Mouse (Mus musculus): ENCODE measurements at regions not wholly inside any gene's neighbourhood (a gene's known extent, or its start where the extent isn't known, plus 50 kb on each side); places are given as distances from the start of the nearest gene placed in this dataset.

DNA sequence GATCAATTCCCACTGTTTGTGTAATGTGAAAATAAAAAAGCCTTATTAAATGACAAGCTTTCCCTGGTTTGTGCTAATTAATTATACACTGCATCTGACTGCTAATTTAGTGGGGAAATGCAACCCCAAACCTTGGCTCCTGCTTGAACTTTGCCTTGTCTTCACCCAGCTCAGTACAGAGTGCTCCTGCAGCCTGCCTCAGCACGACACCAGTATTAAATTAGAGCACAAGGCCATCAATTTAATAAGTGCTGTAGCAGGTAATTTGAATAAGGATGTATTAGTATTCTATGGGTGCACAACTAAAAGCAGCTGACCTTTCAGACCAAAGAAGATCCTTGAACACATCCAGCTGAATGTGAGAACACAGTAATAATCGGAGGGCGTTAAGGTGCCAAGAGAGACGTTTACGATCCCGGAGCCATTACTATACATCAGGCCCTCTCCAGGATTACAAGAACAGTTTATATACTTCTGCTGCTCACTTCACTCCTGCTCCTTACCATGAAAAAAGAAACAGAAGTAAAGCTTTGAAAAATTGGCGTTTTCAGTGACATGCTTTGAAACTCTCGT is 230.1 kb upstream of the Arrdc3 start:
- no peak overlapping the region for H3K27ac ChIP-seq (ENCODE audit: low read length)
- H3K27me3 ChIP-seq (replicated peaks; ENCODE audit: insufficient read depth, low read length) = no peaks in the 10 kb centered on the region
- DNase-seq (ENCODE audit: low spot score) (no peak), ATAC-seq (no peak)
- no peak overlapping the region for H3K4me3 ChIP-seq (ENCODE audit: low read depth, low read length)
- no peaks in the 10 kb centered on the region for H3K9me3 ChIP-seq (ENCODE audit: low read length)
- H3K9ac ChIP-seq (replicated peaks; ENCODE audit: low read depth) = no peak overlapping the region
- WGBS = 81% methylated on average over 8 of the region's 8 CpGs
- no peaks in the 10 kb centered on the region for H3K36me3 ChIP-seq (ENCODE audit: insufficient read depth, low read length)
- H3K4me1 ChIP-seq (ENCODE audit: insufficient read depth, low read depth, low read length) = no peaks in the 10 kb centered on the region
- TF ChIP-seq CTCF (IDR thresholded peaks at IDR 0.05) (no peak), EP300 (IDR thresholded peaks at IDR 0.05) (no peak)
- no peak overlapping the region for H3K4me2 ChIP-seq (replicated peaks; ENCODE audit: low read depth, low read length)

DNA sequence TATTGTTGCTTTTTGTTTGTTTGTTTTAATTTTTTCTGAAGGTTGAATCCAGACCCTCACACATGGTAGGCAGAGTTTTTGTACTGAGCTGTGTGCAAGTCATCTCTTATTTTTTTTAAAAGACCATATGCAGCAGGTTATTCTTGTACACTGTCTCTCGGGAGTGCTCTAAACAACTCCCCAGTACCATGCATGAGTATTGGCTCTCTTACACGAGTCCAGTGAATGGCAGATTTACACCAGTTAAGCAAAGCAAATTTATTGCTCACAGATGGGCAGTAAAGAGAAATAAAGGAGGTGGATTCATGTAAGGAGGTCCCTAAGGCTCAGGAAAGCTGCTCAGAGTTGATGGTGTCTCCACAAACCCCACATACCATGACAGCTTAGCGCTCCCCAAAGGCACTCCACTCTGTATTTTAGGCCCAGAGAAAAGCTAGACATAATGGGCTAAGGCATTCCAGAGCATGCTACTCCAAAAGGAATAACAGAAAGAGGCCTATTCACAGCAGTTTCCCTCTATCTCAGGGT is 216.9 kb upstream of the Arrdc3 start:
- H3K4me3 ChIP-seq (ENCODE audit: low read depth, low read length) = no peak overlapping the region
- DNase-seq (ENCODE audit: low spot score) = no peak
- H3K27me3 ChIP-seq (replicated peaks; ENCODE audit: insufficient read depth, low read length) = no peaks in the 10 kb centered on the region
- TF ChIP-seq CTCF (IDR thresholded peaks at IDR 0.05) = no peak
- no peak for TF ChIP-seq EP300 (IDR thresholded peaks at IDR 0.05)
- H3K27ac ChIP-seq (ENCODE audit: low read length) = no peak overlapping the region
- 74% methylated on average over 3 of the region's 3 CpGs for WGBS
- no peaks in the 10 kb centered on the region for H3K4me1 ChIP-seq (ENCODE audit: insufficient read depth, low read depth, low read length)
- no peak overlapping the region for H3K4me2 ChIP-seq (replicated peaks; ENCODE audit: low read depth, low read length)
- H3K9ac ChIP-seq (replicated peaks; ENCODE audit: low read depth) = no peak overlapping the region
- H3K36me3 ChIP-seq (ENCODE audit: insufficient read depth, low read length) = no peaks in the 10 kb centered on the region
- H3K9me3 ChIP-seq (ENCODE audit: low read length) = no peaks in the 10 kb centered on the region
- ATAC-seq = no peak

DNA sequence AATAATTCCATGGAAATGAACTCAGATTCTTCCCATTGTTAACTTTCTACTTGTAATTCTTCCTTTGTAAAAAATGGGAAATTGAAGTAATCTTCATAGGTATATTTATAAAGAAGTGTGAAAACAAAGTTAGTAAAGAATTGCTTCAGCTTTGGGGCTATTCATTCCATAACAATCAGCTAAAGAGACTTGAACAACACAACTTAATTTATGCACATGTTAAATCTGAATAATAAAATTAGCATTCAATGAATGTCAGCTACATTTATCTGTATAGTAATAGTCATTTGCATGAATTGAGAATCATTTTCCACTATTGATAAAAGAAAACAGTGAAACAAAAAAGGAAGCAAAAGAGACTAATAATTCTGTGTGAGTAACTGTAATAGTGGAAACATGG is 193.3 kb upstream of the Arrdc3 start:
- H3K36me3 ChIP-seq (ENCODE audit: insufficient read depth, low read length) = no peaks in the 10 kb centered on the region
- TF ChIP-seq EP300 (IDR thresholded peaks at IDR 0.05) = no peak
- no peak for TF ChIP-seq CTCF (IDR thresholded peaks at IDR 0.05)
- DNase-seq (ENCODE audit: low spot score) (no peak), ATAC-seq (no peak)
- H3K4me3 ChIP-seq (ENCODE audit: low read depth, low read length) = no peak overlapping the region
- H3K9me3 ChIP-seq (ENCODE audit: low read length) = no peaks in the 10 kb centered on the region
- no peaks in the 10 kb centered on the region for H3K4me1 ChIP-seq (ENCODE audit: insufficient read depth, low read depth, low read length)
- H3K27ac ChIP-seq (ENCODE audit: low read length) = no peak overlapping the region
- no peaks in the 10 kb centered on the region for H3K27me3 ChIP-seq (replicated peaks; ENCODE audit: insufficient read depth, low read length)
- H3K4me2 ChIP-seq (replicated peaks; ENCODE audit: low read depth, low read length) = no peak overlapping the region
- no peak overlapping the region for H3K9ac ChIP-seq (replicated peaks; ENCODE audit: low read depth)

DNA sequence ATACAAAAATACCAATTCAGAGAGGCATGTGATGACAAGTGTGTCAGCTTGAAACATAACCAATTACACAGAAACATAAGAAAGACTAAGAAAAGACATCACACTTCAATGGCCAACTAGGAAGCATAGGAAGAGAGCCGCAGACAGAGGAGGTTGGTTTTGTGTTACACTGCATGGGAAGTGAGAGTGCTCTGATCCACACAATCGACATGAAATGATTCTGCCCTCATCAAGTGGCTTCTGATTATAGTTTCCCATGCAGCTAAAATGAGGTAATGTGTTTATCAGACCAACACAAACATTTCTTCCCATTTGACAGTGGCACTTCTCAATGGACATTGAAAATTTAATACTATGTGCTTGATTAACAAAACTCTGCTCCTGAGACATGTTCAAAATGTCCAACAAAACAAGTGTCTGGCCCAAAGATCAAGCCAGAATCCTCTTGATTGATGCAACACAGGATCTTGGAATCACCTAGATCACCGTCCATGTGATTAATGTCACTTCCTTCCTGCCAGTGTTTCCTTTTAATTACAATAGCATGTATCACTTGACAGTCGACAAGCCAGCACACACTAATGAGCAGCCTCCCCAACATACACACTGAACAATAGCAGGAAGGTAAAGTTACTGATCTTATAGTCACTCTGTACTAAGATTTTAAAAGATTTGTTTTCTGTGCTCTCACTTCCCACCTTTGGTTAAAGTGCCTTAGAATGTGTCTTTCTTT is 192.4 kb upstream of the Arrdc3 start:
- Histone ChIP-seq H3K27me3 (replicated peaks; ENCODE audit: insufficient read depth, low read length) (no peaks in the 10 kb centered on the region), H3K36me3 (ENCODE audit: insufficient read depth, low read length) (no peaks in the 10 kb centered on the region), H3K4me1 (ENCODE audit: insufficient read depth, low read depth, low read length) (no peaks in the 10 kb centered on the region), H3K4me2 (replicated peaks; ENCODE audit: low read depth, low read length) (no peak overlapping the region), H3K4me3 (ENCODE audit: low read depth, low read length) (no peak overlapping the region), H3K9ac (replicated peaks; ENCODE audit: low read depth) (no peak overlapping the region), H3K27ac (ENCODE audit: low read length) (no peak overlapping the region), H3K9me3 (ENCODE audit: low read length) (no peaks in the 10 kb centered on the region)
- no peak for TF ChIP-seq CTCF (IDR thresholded peaks at IDR 0.05)
- peak; percentile 76 for TF ChIP-seq EP300 (IDR thresholded peaks at IDR 0.05)
- WGBS = 58% methylated on average over 4 of the region's 4 CpGs
- ATAC-seq = peak; percentile 87
- DNase-seq (ENCODE audit: low spot score) = peak; percentile 48

DNA sequence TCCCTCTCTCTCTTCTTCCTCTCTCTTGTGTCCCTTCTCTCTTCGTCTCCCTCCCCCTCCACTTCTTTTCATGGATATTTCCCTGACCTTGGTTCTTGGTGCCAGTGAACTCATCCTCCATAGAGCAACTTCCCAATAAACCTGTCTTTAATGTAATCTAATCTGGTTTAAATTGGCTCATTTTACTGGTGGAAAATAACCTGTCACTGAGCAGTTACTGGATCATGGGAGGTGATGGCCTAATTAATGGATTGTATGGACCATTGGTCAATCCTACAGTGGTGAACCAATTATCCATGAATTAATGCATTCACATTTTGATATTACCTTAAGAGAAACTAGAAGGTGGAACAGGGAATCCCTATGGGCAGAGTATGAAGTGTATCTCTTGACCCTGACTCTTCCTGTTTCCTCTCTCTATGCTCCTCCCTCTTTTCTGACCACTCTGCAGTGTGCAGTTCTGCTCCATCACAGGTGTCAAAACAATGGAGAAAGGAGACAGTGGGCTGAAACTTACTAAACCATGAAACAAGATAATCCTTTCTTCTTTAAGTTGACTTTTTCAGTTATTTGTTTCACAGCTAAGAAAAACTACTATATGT is 187.5 kb upstream of the Arrdc3 start:
- Histone ChIP-seq H3K36me3 (ENCODE audit: insufficient read depth, low read length) (no peaks in the 10 kb centered on the region), H3K9me3 (ENCODE audit: low read length) (no peaks in the 10 kb centered on the region), H3K4me1 (ENCODE audit: insufficient read depth, low read depth, low read length) (no peaks in the 10 kb centered on the region), H3K27me3 (replicated peaks; ENCODE audit: insufficient read depth, low read length) (no peaks in the 10 kb centered on the region), H3K27ac (ENCODE audit: low read length) (no peak overlapping the region), H3K4me3 (ENCODE audit: low read depth, low read length) (no peak overlapping the region), H3K4me2 (replicated peaks; ENCODE audit: low read depth, low read length) (no peak overlapping the region), H3K9ac (replicated peaks; ENCODE audit: low read depth) (no peak overlapping the region)
- 76% methylated on average over 1 of the region's 1 CpGs for WGBS
- DNase-seq (ENCODE audit: low spot score) = no peak
- TF ChIP-seq EP300 (IDR thresholded peaks at IDR 0.05) (no peak), CTCF (IDR thresholded peaks at IDR 0.05) (no peak)
- ATAC-seq = no peak

DNA sequence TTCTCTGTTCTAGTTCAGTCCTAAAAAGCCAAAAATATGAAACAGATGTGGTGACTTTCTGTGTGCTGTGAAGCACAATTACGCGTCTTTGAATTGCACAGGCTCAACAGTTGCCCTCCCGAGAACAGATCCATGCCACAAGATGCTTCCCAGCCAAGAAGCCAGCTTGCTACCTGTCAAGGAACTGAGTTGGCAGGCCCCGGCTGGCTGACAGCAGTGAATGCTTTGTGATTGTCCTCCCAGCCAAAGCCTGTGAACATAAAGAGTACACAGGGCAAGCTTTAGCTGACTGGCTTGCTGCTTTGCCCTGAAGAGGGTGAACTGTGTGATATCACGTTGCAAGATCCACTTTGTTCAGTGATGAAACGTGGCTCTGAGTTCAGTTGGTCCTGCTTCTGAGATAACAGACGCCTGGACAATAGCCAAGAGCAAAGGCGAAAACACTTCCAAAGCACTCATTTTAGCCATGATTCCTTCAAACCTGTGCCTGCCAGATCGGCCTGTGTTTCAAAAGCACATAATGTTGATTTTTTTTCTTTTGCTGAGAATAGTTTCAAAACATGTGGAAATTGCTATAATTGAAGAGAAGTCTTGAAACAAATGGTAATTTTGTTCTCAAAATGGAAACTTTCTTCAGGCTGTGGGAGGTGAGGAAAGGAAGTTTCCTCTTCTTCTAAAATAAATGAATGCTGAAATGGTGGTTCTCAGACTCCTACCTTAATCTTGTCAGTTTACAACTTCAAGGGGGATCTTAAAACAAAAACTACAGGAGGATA is 173.5 kb upstream of the Arrdc3 start:
- 38% methylated on average over 9 of the region's 9 CpGs for WGBS
- no peak for TF ChIP-seq CTCF (IDR thresholded peaks at IDR 0.05)
- no peak for TF ChIP-seq EP300 (IDR thresholded peaks at IDR 0.05)

More for the DNA sequence above, 173.5 kb upstream of the Arrdc3 start:
- Histone ChIP-seq H3K4me3 (ENCODE audit: low read depth, low read length) (no peak overlapping the region), H3K9me3 (ENCODE audit: low read length) (no peaks in the 10 kb centered on the region), H3K27ac (ENCODE audit: low read length) (no peak overlapping the region), H3K9ac (replicated peaks; ENCODE audit: low read depth) (no peak overlapping the region), H3K36me3 (ENCODE audit: insufficient read depth, low read length) (no peaks in the 10 kb centered on the region), H3K4me2 (replicated peaks; ENCODE audit: low read depth, low read length) (no peak overlapping the region), H3K4me1 (ENCODE audit: insufficient read depth, low read depth, low read length) (no peaks in the 10 kb centered on the region), H3K27me3 (replicated peaks; ENCODE audit: insufficient read depth, low read length) (no peaks in the 10 kb centered on the region)
- ATAC-seq (no peak), DNase-seq (ENCODE audit: low spot score) (peak; percentile 21)
